Mouse (Mus musculus) cortical plate, adult 2 months (tissue): ENCODE results near the gene Itgav. TPM values are rescaled to one million over a fixed set of nuclear protein-coding genes. Genes with fewer than 3 reads are reported as not detected.
"Not testable (repeated sequence)": the region's sequence is repeated elsewhere in the genome, so short reads cannot be mapped to it uniquely, and the experiment has no call there.

ENCODE experiments used
- H3K27ac ChIP-seq: fragments of 200-500 bp; 2 replicates; pipeline ENCODE4 v1.5.1; 2012; ENCODE audit warnings: low read length, control low read depth, inconsistent platforms; ENCODE audit not compliant: insufficient read depth
- H3K4me1 ChIP-seq: fragments of 200-500 bp; 2 replicates; pipeline ENCODE4 v1.6.1; 2011; ENCODE audit warnings: low read length; ENCODE audit not compliant: control insufficient read depth, insufficient read depth
- H3K4me3 ChIP-seq: fragments of 200-500 bp; 2 replicates; pipeline ENCODE4 v1.5.1; 2011; ENCODE audit warnings: mild to moderate bottlenecking, low read length, control low read depth; ENCODE audit not compliant: insufficient read depth
- CTCF ChIP-seq: fragments of 200-500 bp; IDR thresholded peaks from 2 replicates; pipeline ENCODE4 v1.5.1; 2011; ENCODE audit warnings: mild to moderate bottlenecking, control low read depth, low read length; ENCODE audit not compliant: insufficient read depth; ENCODE audit errors: extremely low read depth
- POLR2A ChIP-seq: fragments of 200-500 bp; IDR thresholded peaks from 2 replicates; pipeline ENCODE4 v1.6.1; 2011; ENCODE audit warnings: mild to moderate bottlenecking, low read length, control low read depth; ENCODE audit not compliant: insufficient read depth; ENCODE audit errors: extremely low read depth
- polyA plus RNA-seq: library from polyadenylated mRNA; depleted of rRNA; stranded (reverse); fragments of >200 nt; gene quantifications from 2 replicates; pipeline ENCODE4 v1.2.3, GENCODE M21; 2012

The Itgav gene
- polyA plus RNA-seq, 1 experiment = 97.2 TPM

- Histone ChIP-seq H3K27ac (no peak overlapping the region), H3K4me3 (no peak overlapping the region), H3K4me1 (no peaks in the 10 kb centered on the region)
- TF ChIP-seq CTCF (no peak), POLR2A (no peak)
Observed at GRCm38 (mm10) chr2:83709896-83710524, 14.2 kb upstream of the Itgav start.

GRCm38 (mm10) chr2:83713281-83713680, 10.9 kb upstream of the Itgav start:
- H3K4me1 ChIP-seq, H3K4me3 ChIP-seq, H3K27ac ChIP-seq: not testable (repeated sequence)

GRCm38 (mm10) chr2:83713946-83714345, 10.3 kb upstream of the Itgav start:
- H3K4me3 ChIP-seq = no peak overlapping the region
- no peak for TF ChIP-seq CTCF
- TF ChIP-seq POLR2A = no peak
- no peak overlapping the region for H3K27ac ChIP-seq
- no peaks in the 10 kb centered on the region for H3K4me1 ChIP-seq

GRCm38 (mm10) chr2:83714783-83715182, 9.4 kb upstream of the Itgav start:
- TF ChIP-seq CTCF = no peak
- TF ChIP-seq POLR2A = no peak
- Histone ChIP-seq H3K4me3 (no peak overlapping the region), H3K4me1 (no peaks in the 10 kb centered on the region), H3K27ac (no peak overlapping the region)

GRCm38 (mm10) chr2:83718341-83718740, 5.9 kb upstream of the Itgav start:
- Histone ChIP-seq H3K4me1 (peaks cover 1% of the 10 kb centered on the region; the same call in 1 of the 2 replicates), H3K4me3 (no peak overlapping the region), H3K27ac (no peak overlapping the region)
- no peak for TF ChIP-seq POLR2A
- TF ChIP-seq CTCF = no peak

GRCm38 (mm10) chr2:83721635-83722034, 2.6 kb upstream of the Itgav start:
- no peak overlapping the region for H3K4me3 ChIP-seq
- TF ChIP-seq POLR2A = no peak
- no peak for TF ChIP-seq CTCF
- H3K4me1 ChIP-seq = peaks cover 2% of the 10 kb centered on the region; the same call in 1 of the 2 replicates
- no peak overlapping the region for H3K27ac ChIP-seq

GRCm38 (mm10) chr2:83722936-83723335, 1.3 kb upstream of the Itgav start:
- no peak overlapping the region for H3K4me3 ChIP-seq
- H3K4me1 ChIP-seq = peaks cover 2% of the 10 kb centered on the region; the same call in 1 of the 2 replicates
- no peak overlapping the region for H3K27ac ChIP-seq
- TF ChIP-seq CTCF (no peak), POLR2A (no peak)

GRCm38 (mm10) chr2:83723346-83723745, 851 bp upstream of the Itgav start:
- TF ChIP-seq POLR2A (no peak), CTCF (no peak)
- peaks cover 2% of the 10 kb centered on the region; the same call in 1 of the 2 replicates for H3K4me1 ChIP-seq
- H3K27ac ChIP-seq = no peak overlapping the region
- no peak overlapping the region; the same call in 1 of the 2 replicates for H3K4me3 ChIP-seq

GRCm38 (mm10) chr2:83724827-83725730, 882 bp downstream of the Itgav start:
- Histone ChIP-seq H3K4me3 (peak overlapping the region; percentile 71), H3K4me1 (peaks cover 10% of the 10 kb centered on the region), H3K27ac (peak overlapping the region; percentile 96)
- TF ChIP-seq POLR2A = no peak
- TF ChIP-seq CTCF = no peak

- H3K27ac ChIP-seq = 0 out of 2 replicates have a peak overlapping the region, but pooled peaks have one; percentile 58
- peaks cover 13% of the 10 kb centered on the region for H3K4me1 ChIP-seq
- H3K4me3 ChIP-seq = peak overlapping the region; percentile 71
- no peak for TF ChIP-seq POLR2A
- no peak for TF ChIP-seq CTCF
Observed at GRCm38 (mm10) chr2:83725796-83726195, 1.6 kb downstream of the Itgav start.

- Histone ChIP-seq H3K27ac (peak overlapping the region; percentile 89), H3K4me1 (peaks cover 17% of the 10 kb centered on the region), H3K4me3 (no peak overlapping the region)
- TF ChIP-seq CTCF = no peak
- TF ChIP-seq POLR2A = peak; percentile 87
Observed at GRCm38 (mm10) chr2:83728238-83728682, 4.1 kb downstream of the Itgav start.
